Mouse (Mus musculus) hematopoietic stem cell, adult 5-6 weeks (primary cell): ENCODE results near the gene Gadl1. TPM values are rescaled to one million over a fixed set of nuclear protein-coding genes. Genes with fewer than 3 reads are reported as not detected.

Experiments
- ATAC-seq, 2 experiments: fragments of 125-278 bp in 1 of 2; replicated peaks in 1 of 2; 2 replicates each; pipeline ENCODE4 v1.8.0; 2016 to 2017; ENCODE audit warnings: inconsistent platforms in 2 of 2, mild to moderate bottlenecking in 2 of 2, moderate number of reproducible peaks in 2 of 2, low read depth in 1 of 2, moderate TSS enrichment in 1 of 2; ENCODE audit not compliant: low FRiP score in 2 of 2, poor library complexity in 2 of 2, severe bottlenecking in 2 of 2, insufficient read depth in 1 of 2, low TSS enrichment in 1 of 2
- total RNA-seq: library from RNA; stranded (forward); fragments of 172-1452, 232-1000 nt; gene quantifications from 2 replicates; pipeline ENCODE4 v1.2.3, GENCODE M21; 2017

The Gadl1 gene
- total RNA-seq, 1 experiment from 2014 or later, result 0.74 TPM

DNA sequence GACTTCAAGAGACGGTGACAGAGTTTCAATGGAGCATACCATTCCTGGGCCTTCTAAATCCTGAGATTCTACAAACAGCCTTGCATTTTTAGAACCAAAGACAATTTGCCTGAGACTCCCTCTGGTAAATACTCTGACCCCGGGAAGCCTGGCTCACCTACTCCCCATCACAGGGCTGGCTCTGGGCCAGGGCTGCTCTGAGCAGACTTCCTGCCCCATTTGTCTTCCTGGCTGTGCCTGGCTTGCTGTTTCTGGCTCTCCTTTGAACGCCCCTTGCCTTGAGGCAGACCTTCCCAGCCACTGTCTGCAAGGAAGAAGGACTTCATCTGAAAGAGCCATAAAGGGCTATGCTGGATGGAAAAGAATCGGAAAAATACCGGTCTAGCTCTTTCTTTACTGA lies 182.7 kb downstream of the Gadl1 start:
- no peak; a peak in 1 of 4 replicates for ATAC-seq

DNA sequence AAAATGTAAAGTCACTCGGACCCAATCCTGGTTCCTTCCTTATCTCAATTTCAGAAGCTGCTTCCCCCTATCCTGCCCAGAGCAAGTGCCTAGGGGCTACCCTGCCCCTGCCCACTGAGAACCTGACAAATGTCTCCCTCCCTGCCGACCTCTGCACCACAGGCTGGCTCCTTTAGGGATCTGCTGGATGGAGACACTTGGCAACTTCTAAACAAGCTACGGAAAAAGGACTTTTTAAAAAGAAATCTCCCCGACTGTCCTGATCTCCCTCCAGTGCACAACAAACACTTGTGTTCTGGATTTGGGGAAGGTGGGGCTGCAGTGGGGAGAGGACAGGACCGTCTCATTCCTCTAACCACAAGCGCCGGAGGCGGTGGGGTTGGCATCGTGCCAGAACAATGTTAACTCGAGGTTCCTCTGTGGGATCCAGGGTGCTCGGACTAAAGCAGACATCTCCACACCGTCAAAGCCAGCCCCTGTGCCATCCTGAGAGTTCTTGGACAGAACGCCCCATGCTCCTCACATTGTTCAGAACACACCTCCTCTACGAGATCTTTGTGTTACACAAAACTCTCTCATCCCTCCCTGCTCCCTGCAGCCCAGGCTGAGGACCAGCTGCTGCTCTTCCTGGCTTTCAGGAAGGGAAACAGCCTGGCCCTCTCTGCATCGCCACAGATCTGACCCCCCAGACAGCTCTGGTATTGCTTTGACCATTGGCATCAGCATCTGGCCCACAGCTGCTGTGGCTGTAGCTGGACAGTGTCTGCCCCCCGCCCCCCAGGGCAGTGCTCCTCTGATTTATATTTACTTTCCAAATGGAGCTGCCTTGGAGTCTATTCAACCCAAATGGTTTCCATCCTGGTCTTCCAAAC lies 189.7 kb downstream of the Gadl1 start:
- ATAC-seq, result peak; percentile 43 to 49

DNA sequence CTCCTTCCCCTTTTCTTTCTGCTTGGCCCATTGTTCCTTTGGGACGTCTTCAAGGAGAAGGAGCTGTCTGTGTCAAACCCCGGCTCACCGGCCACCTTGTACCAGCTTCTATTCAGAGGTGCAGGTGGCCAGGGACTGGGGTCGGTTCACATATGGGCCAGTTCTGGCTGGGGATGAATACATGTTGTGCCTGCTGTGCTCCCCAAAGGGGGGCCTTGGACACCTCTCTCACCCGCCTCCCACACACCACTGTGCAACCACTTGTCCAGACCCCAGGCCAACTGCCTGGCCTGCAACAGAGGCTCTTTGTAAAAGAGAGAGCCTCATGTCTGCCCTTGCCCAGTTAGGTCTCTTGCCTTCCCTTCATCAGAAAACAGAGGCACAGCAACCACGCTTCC lies 190.3 kb downstream of the Gadl1 start:
- no peak for ATAC-seq

DNA sequence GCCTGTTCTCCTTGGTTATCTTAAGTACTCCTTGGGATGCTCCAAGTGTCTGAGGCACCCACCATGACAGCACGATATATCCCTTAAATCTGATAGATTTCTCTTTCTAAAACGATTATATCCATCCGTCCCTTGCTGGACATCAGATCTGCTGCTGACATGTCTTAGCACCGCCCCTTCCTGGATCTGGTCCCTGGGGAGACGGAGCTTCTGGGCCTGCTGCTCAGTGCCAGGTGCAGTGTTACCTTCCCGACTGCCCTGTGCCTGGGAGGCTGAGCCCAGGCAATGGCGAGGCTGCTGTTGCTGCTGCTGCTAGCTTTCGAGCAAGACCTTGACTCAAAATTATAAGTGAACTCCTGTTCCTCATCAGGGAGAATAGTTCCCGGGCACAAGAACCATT lies 190.8 kb downstream of the Gadl1 start:
- no peak for ATAC-seq

DNA sequence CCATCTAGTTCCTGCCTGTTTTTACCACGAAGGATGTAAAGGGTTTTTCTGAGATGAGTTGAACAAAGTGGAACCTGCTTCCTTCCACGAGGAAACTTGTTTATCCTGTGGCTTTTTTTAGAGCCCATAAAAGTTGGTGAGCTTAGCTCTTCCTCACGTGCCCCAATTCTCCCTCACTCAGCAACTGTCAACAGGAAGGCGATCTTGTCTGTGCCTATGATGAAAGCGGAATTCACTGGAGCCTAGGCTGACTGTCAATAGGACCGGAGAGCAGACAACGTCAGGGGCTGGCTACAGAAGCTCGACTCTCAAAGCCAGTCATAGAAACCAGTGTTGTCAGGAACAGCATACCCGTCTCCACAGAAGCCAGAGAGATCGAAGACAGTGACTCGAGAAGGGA lies 192.6 kb downstream of the Gadl1 start:
- ATAC-seq, result no peak

DNA sequence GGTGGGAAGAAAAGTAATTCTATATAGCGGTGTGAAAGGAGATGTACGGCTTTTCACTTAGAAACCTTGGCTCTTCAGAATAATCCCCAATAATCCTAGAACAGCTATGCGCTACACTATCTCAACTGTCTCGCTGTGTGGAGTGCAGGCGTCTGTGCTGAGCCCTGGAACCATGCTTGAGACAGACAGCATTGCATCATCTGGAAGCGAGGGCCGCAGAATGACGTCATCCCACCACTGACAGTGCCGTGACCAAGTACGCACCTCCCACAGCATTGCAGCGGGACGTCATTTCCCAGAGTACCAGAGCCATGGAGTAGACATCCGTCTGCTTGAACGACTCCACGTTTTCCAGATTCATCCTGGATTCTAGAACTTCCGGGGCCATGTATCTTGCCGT lies 195.5 kb downstream of the Gadl1 start:
- ATAC-seq, result no peak

DNA sequence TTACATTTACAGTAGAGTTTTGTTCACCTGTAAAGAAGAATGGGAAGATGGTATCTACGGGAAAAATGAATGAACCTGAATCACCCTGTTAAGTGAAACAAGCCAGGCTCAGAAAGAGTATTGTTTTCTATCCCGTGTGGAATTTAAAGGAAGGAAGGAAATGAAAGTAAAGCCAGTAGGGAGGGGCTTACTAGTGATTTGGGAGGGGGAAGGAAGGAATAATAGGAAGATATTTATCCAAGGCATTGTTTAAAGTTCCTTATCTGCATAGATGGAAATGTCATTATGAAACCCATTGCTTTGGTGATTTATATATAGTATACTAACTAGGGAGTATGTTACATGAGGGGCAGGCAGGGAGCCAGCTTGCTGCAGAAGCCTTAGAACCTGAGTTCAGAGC lies 199.5 kb downstream of the Gadl1 start:
- no peak for ATAC-seq

DNA sequence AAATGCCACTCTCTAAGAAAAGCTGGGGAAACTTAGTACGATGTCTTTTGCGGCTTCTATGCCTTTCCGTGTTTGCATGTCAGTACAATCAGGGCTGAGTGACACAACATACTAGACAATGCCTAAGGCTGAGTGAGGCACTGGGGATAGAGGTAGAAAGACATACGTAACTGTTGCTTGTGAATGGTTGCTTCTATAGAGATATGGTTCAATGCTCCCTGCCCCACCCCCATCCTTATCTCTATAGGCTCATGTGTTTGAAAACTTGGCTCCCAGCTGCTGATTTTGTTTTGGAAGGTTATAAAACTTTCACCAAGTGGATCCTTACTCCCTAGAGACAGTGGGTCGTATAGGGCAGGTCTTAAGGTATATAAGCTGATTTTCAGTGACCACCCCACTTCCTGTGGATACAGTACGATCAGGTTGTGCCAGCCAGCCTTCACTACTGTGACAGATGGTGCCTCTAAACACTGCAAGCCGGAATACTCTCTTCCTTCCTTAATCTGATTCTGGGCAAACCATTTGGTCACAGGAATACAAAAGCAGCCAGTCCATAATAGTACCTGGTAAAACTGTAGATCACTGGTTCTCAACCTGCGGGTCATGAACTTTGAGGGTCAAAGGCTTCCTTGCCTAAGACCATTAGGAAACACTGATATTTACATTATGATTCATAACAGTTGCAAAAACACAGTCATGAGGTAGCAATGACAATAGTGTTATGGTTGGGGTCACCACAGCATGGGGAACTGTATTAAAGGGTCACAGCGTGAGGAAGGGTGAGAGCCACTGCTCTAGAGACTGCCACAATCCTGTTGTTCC lies 202.1 kb downstream of the Gadl1 start:
- ATAC-seq, result peak; percentile 49 to 57; a peak in 3 of 4 replicates

DNA sequence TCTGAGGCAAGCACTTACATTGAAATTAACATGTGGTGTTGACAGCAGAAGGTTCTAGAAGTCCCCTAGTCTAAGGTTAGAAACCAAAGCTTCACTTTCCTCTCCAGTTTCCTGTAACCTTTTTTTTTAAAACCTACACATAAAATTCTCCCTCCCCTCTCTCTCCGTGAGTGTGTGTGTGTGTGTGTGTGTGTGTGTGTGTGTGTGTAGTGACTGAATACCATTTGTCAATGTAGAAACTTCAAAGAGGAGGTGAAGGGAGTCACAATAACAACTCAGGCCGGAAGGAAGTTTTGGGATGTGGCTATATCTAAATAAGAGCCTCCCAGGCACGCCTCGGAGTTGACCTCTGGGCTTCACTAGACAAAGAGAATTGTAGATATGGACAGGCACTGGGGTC lies 205.1 kb downstream of the Gadl1 start:
- ATAC-seq, result no peak

DNA sequence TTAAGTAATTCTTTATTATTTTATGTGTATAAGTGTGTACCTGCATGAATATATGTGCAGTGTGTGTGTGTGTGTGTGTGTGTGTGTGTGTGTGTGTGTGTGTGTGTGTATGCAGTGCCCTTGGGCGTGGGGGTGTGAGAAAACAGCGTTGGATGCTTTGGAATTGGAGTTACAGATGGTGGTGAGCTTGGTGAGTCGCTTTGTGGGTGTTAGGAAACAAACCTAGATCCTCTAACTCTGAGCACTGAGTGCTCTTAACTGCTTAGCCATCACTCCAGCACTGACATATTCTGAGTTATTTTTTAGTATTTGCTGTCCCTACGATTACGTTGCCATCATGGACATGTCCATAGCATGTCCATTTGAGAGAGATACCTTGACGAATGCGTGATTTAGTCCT lies 206.6 kb downstream of the Gadl1 start:
- ATAC-seq, result no peak

DNA sequence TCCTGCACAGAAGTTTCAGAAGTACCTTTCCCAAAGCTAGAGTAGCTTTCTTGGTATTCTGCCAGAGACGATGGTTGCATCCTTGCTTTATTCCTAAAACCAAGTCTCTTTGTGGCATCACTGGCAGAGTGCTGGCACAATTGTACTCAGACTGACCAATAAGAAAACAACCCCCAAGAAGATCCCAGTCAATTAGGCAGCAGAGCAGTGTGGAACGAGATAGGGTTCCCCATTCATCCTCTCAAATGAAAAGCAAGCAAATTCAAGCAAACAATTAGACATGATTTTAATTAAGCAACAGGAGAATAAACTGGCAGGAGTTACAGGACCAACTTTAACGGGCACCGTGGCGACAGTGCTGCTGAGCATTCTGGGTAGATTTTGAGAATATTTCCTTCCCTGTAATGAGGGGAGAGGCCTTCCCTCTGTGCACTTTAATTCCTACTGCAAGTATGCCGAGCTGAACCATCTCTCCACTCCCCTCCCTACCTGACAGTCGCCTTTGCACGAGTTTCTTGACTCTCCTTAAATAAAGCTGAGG lies 209.1 kb downstream of the Gadl1 start:
- ATAC-seq, result no peak

DNA sequence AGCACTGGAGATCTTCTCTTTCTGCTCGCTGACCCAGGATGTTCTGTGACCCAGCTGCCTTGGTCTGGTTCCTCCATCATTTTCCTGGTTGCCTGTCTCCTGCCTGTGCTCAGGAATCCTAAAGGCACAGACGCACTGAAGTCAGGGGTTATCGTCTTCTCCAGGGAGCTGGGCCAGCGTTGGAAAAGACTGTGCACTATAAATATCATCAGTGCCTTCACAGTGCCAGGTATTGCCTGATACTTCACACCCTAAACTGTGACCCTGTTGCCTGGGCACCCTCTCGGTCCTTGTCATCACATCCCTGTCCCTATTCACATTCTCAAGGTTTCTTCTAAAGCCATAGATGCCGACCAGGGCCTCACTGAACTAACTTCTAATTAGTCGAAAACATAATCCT lies 210.7 kb downstream of the Gadl1 start:
- ATAC-seq, result no peak

DNA sequence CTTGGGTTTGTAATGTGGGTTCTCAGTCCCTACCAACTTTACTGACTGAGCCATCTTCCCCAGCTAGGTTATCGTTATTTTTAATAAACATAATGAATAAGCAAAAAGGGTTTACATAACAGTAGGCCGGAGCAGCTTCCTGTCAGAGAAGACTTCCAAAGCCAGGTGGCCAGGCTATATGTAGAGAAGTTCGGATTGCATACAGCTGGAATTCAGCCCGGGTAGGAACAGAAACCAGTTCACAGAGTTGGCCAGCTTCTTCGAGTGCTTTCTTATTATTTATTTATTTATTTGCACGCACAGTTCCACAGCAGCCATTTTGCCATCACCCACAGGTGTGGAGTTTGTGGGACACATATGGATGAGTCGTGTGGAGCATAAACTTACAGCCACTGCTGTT lies 212.2 kb downstream of the Gadl1 start:
- no peak for ATAC-seq

DNA sequence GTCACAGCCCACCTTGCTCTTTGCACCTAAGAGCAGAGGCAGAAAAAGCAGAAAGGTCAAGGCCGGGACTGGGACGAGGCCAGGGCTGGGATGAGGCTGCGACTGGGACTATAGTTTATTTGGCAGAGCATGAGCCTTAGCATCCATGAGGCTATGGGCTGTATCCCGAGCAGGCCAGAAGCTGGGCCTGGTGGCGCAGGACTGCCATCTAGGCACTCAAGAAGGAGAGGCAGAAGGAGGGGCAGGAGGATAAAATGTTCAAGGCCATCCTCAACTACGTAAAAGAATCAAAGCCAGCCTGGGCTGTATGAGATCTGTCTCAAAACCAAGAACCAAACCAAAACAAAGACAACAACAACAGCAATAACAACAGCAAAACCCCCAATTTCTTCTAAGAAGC lies 213.3 kb downstream of the Gadl1 start:
- ATAC-seq, result 0 out of 4 replicates have a peak, but pooled peaks of 1 of the 2 experiments have one; percentile 9

DNA sequence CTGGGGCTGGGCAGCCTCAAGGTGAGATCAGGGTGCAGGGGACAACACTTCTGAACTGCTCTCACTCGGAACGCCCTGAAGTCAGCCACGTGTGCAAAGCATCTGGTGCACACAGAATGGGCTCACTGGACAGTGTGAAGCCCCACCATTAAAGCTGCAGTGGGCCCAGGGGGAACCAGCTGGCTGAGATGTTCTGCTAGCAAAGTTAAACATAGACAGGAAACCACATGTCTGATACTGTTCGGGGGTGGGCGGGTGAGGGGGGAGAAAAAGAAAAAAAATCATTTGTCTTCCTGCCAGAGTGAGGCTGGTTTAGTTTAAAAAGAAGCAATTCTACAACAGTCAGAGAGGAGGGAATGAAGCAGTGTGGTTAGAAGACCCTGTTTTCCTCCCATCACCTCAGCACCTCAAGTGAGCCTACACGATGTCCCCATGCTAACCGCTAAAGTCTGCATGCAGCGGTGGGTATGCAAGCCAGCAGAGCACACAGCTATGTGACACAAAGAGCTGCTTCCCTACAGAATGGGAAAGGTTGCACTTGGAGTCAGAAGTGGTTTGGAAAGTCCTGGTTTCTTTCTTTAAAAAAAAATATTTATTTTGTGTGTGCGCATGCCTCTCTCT lies 213.8 kb downstream of the Gadl1 start:
- peak; percentile 68 to 72 for ATAC-seq
